Mouse (Mus musculus): ENCODE results near the gene Macrod2.

Gene Macrod2

GRCm38 (mm10) chr2:142433126-142433525 lies 2038.0 kb downstream of the Macrod2 start:
- intact Hi-C loops (cut with DNase I), result no loop called here

GRCm38 (mm10) chr2:142434731-142435130 lies 2039.6 kb downstream of the Macrod2 start:
- intact Hi-C loops (cut with DNase I), result no loop called here

GRCm38 (mm10) chr2:142437606-142438461 lies 2042.7 kb downstream of the Macrod2 start:
- intact Hi-C loops (cut with DNase I), result no loop called here

All from adrenal gland (tissue).